Mouse (Mus musculus): Measurements from ENCODE around the gene Slc44a1. TPM values are rescaled to one million over a fixed set of nuclear protein-coding genes. Genes with fewer than 3 reads are reported as not detected.

Slc44a1 gene
- polyA plus RNA-seq, 1 experiment, result 0.07 TPM

- Histone ChIP-seq H3K27me3 (ENCODE audit: control insufficient read depth) (no peaks in the 10 kb centered on the region), H3K9me3 (ENCODE audit: control insufficient read depth, low read length) (no peaks in the 10 kb centered on the region), H3K4me1 (ENCODE audit: control insufficient read depth) (no peaks in the 10 kb centered on the region), H3K4me3 (replicated peaks) (no peak overlapping the region), H3K36me3 (ENCODE audit: control insufficient read depth) (no peaks in the 10 kb centered on the region)
- no peak for TF ChIP-seq TAL1 (IDR thresholded peaks at IDR 0.05; ENCODE audit: low read length)
- no peak for TF ChIP-seq GATA1 (IDR thresholded peaks at IDR 0.05; ENCODE audit: low read length)
These were observed 152.2 kb downstream of the Slc44a1 start for GRCm38 (mm10) chr4:53592386-53592785.

GRCm38 (mm10) chr4:53594204-53594603, 154.0 kb downstream of the Slc44a1 start:
- Histone ChIP-seq H3K4me3 (replicated peaks) (no peak overlapping the region), H3K36me3 (ENCODE audit: control insufficient read depth) (no peaks in the 10 kb centered on the region), H3K4me1 (ENCODE audit: control insufficient read depth) (no peaks in the 10 kb centered on the region), H3K27me3 (ENCODE audit: control insufficient read depth) (no peaks in the 10 kb centered on the region), H3K9me3 (ENCODE audit: control insufficient read depth, low read length) (no peaks in the 10 kb centered on the region)
- no peak for TF ChIP-seq TAL1 (IDR thresholded peaks at IDR 0.05; ENCODE audit: low read length)
- no peak for TF ChIP-seq GATA1 (IDR thresholded peaks at IDR 0.05; ENCODE audit: low read length)

GRCm38 (mm10) chr4:53595246-53596062, 155.2 kb downstream of the Slc44a1 start:
- TF ChIP-seq TAL1 (IDR thresholded peaks at IDR 0.05; ENCODE audit: low read length) (no peak), GATA1 (IDR thresholded peaks at IDR 0.05; ENCODE audit: low read length) (no peak)
- Histone ChIP-seq H3K9me3 (ENCODE audit: control insufficient read depth, low read length) (no peaks in the 10 kb centered on the region), H3K36me3 (ENCODE audit: control insufficient read depth) (no peaks in the 10 kb centered on the region), H3K4me3 (replicated peaks) (no peak overlapping the region), H3K4me1 (ENCODE audit: control insufficient read depth) (no peaks in the 10 kb centered on the region), H3K27me3 (ENCODE audit: control insufficient read depth) (no peaks in the 10 kb centered on the region)

GRCm38 (mm10) chr4:53596063-53596895, 156.1 kb downstream of the Slc44a1 start:
- TF ChIP-seq GATA1 (IDR thresholded peaks at IDR 0.05; ENCODE audit: low read length) (no peak), TAL1 (IDR thresholded peaks at IDR 0.05; ENCODE audit: low read length) (no peak)
- H3K36me3 ChIP-seq (ENCODE audit: control insufficient read depth), result no peaks in the 10 kb centered on the region
- H3K9me3 ChIP-seq (ENCODE audit: control insufficient read depth, low read length), result no peaks in the 10 kb centered on the region
- H3K27me3 ChIP-seq (ENCODE audit: control insufficient read depth), result no peaks in the 10 kb centered on the region
- H3K4me1 ChIP-seq (ENCODE audit: control insufficient read depth), result no peaks in the 10 kb centered on the region
- no peak overlapping the region for H3K4me3 ChIP-seq (replicated peaks)

GRCm38 (mm10) chr4:53600462-53600861, 160.2 kb downstream of the Slc44a1 start:
- no peak for TF ChIP-seq GATA1 (IDR thresholded peaks at IDR 0.05; ENCODE audit: low read length)
- no peak for TF ChIP-seq TAL1 (IDR thresholded peaks at IDR 0.05; ENCODE audit: low read length)
- no peaks in the 10 kb centered on the region for H3K9me3 ChIP-seq (ENCODE audit: control insufficient read depth, low read length)
- no peaks in the 10 kb centered on the region for H3K4me1 ChIP-seq (ENCODE audit: control insufficient read depth)
- H3K4me3 ChIP-seq (replicated peaks), result no peak overlapping the region
- H3K36me3 ChIP-seq (ENCODE audit: control insufficient read depth), result no peaks in the 10 kb centered on the region
- no peaks in the 10 kb centered on the region for H3K27me3 ChIP-seq (ENCODE audit: control insufficient read depth)

GRCm38 (mm10) chr4:53614576-53615225, 174.5 kb downstream of the Slc44a1 start:
- TF ChIP-seq TAL1 (IDR thresholded peaks at IDR 0.05; ENCODE audit: low read length) (no peak), GATA1 (IDR thresholded peaks at IDR 0.05; ENCODE audit: low read length) (no peak)
- no peaks in the 10 kb centered on the region for H3K4me1 ChIP-seq (ENCODE audit: control insufficient read depth)
- H3K36me3 ChIP-seq (ENCODE audit: control insufficient read depth), result no peaks in the 10 kb centered on the region
- H3K27me3 ChIP-seq (ENCODE audit: control insufficient read depth), result no peaks in the 10 kb centered on the region
- H3K4me3 ChIP-seq (replicated peaks), result no peak overlapping the region
- H3K9me3 ChIP-seq (ENCODE audit: control insufficient read depth, low read length), result no peaks in the 10 kb centered on the region

GRCm38 (mm10) chr4:53617968-53618367, 177.8 kb downstream of the Slc44a1 start:
- no peaks in the 10 kb centered on the region for H3K36me3 ChIP-seq (ENCODE audit: control insufficient read depth)
- H3K4me1 ChIP-seq (ENCODE audit: control insufficient read depth), result no peaks in the 10 kb centered on the region
- H3K27me3 ChIP-seq (ENCODE audit: control insufficient read depth), result no peaks in the 10 kb centered on the region
- no peak overlapping the region for H3K4me3 ChIP-seq (replicated peaks)
- H3K9me3 ChIP-seq (ENCODE audit: control insufficient read depth, low read length), result no peaks in the 10 kb centered on the region
- TF ChIP-seq TAL1 (IDR thresholded peaks at IDR 0.05; ENCODE audit: low read length), result no peak
- TF ChIP-seq GATA1 (IDR thresholded peaks at IDR 0.05; ENCODE audit: low read length), result no peak

- TF ChIP-seq GATA1 (IDR thresholded peaks at IDR 0.05; ENCODE audit: low read length), result no peak
- TF ChIP-seq TAL1 (IDR thresholded peaks at IDR 0.05; ENCODE audit: low read length), result no peak
- Histone ChIP-seq H3K4me1 (ENCODE audit: control insufficient read depth) (no peaks in the 10 kb centered on the region), H3K27me3 (ENCODE audit: control insufficient read depth) (no peaks in the 10 kb centered on the region), H3K36me3 (ENCODE audit: control insufficient read depth) (no peaks in the 10 kb centered on the region), H3K4me3 (replicated peaks) (no peak overlapping the region), H3K9me3 (ENCODE audit: control insufficient read depth, low read length) (no peaks in the 10 kb centered on the region)
These were observed 179.9 kb downstream of the Slc44a1 start for GRCm38 (mm10) chr4:53620104-53620503.

- no peaks in the 10 kb centered on the region for H3K36me3 ChIP-seq (ENCODE audit: control insufficient read depth)
- no peaks in the 10 kb centered on the region for H3K9me3 ChIP-seq (ENCODE audit: control insufficient read depth, low read length)
- no peak for TF ChIP-seq GATA1 (IDR thresholded peaks at IDR 0.05; ENCODE audit: low read length)
- no peak for TF ChIP-seq TAL1 (IDR thresholded peaks at IDR 0.05; ENCODE audit: low read length)
- H3K4me3 ChIP-seq (replicated peaks), result no peak overlapping the region
- no peaks in the 10 kb centered on the region for H3K4me1 ChIP-seq (ENCODE audit: control insufficient read depth)
- no peaks in the 10 kb centered on the region for H3K27me3 ChIP-seq (ENCODE audit: control insufficient read depth)
These were observed 180.9 kb downstream of the Slc44a1 start for GRCm38 (mm10) chr4:53621084-53621483.
